Mouse (Mus musculus) liver, postnatal 0 days (tissue): ENCODE data around the gene Hlcs.

ENCODE experiments used
- CTCF ChIP-seq: sonication (generic); IDR thresholded peaks from 2 replicates; pipeline ENCODE4 v1.5.1; 2016; ENCODE audit warnings: antibody characterized with exemption, low read depth
- EP300 ChIP-seq: IDR thresholded peaks from 2 replicates; pipeline ENCODE4 v1.6.1; 2016; ENCODE audit warnings: antibody characterized with exemption, low read depth, mild to moderate bottlenecking

DNA sequence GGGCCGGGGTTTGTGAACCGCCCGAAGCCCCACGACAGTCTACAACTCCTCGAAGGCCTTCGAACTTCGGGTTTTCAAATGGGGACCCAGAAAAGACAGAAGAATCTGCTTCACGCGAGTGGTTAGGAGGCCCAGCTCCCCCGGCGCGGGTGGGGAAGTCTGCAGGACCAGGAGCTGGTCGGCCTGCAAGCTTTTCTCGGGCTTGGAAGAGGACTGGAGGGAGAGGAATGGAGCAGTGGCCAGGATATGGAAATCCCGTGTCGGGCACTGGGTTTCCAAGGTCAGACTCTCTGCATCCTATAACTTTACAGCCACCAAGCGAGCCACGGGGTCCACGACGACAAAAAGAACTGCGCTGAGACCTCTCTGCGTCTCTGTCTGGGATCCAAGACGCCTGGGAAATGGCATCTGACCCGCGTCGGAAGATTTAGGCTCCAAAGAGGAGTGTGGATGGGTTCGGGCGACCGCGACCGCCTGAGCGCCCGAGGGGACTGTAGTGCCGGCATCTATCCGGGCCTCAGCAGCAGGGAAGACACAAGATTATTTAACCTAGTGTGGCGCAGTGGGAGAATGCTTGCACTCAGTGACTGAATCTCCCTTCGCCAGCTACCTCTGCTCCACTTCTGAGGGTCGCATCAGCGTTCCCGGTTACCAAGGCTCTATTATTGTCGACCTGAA lies 229.4 kb downstream of the Hlcs start:
- TF ChIP-seq CTCF (no peak), EP300 (no peak)
